In the genomic region with DNA sequence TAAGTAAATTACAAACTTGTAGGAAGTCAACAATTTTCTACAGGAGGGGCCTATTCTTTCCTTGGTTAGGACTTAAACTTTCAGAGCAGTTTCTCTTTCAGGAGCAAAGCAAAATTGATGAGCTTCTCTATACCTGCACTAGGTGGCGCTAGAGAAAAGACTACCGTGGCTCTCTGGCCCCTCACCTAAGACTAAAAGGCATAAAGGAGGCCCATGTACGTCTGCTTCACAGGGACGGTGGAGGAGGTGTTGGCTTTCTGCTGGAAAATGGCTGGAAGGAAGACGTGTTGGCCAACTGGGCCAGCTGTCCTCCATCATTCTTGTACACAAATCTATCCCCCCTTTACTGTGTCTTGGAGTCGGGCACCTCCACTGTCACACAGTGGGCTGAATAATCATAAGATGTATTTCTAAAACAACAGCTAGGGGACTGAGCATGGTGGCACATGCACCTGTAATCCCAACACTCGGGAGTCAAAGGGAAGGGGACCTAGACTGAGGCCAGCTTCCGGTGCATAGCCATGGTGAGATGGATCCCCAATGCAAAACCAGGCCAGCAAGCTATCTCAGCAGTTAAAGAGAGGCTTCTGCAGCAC, we compare ENCODE assay signal across 9 mouse cellular contexts. TPM values are rescaled to one million over a fixed set of nuclear protein-coding genes. Genes with fewer than 3 reads are reported as not detected.
DNase-seq lines count a peak whose midpoint lies in the region; ATAC-seq and TF ChIP-seq lines count a peak whose summit lies in the region.
"Had no signal": no experiment of that assay in that cellular context is flagged by ENCODE, and none has a peak within 500 bp of the region (broad histone marks: within the 10 kb centered on the region; RNA-seq: fewer than 3 reads in every experiment).

No protein-coding gene starts in this region.

- no peak for ATAC-seq in heart, embryonic 11.5 days (replicated peaks; ENCODE audit: insufficient number of reproducible peaks, low FRiP score, low TSS enrichment)

- no peak overlapping the region for H3K4me2 ChIP-seq in heart, embryonic 11.5 days
- H3K4me2 ChIP-seq: embryonic facial prominence, embryonic 15.5 days had no signal

- no peak for TF ChIP-seq POLR2A in thymus, adult 2 months (IDR thresholded peaks at IDR 0.05; ENCODE audit: control insufficient read depth, extremely low read depth, insufficient read depth, low read length, poor library complexity)

- WGBS in heart, embryonic 11.5 days (ENCODE audit: insufficient replicate concordance), result 38% methylated on average over 8 of the region's 8 CpGs
- 50% methylated on average over 8 of the region's 8 CpGs for WGBS in thymus, adult 2 months

- no peak overlapping the region for H3K4me3 ChIP-seq in heart, embryonic 11.5 days (ENCODE audit: low read depth, low read length)
- H3K4me3 ChIP-seq in thymus, adult 2 months (ENCODE audit: control insufficient read depth, insufficient read depth, low read length), result no peak overlapping the region
- H3K4me3 ChIP-seq: embryonic facial prominence, embryonic 15.5 days had no signal

- H3K27me3 ChIP-seq in heart, embryonic 11.5 days (ENCODE audit: control insufficient read depth, insufficient read depth, low read length), result no peaks in the 10 kb centered on the region
- no peaks in the 10 kb centered on the region for H3K27me3 ChIP-seq in thymus, adult 2 months (ENCODE audit: control insufficient read depth, insufficient read depth, low read length)
- H3K27me3 ChIP-seq: embryonic facial prominence, embryonic 15.5 days had no signal

- H3K4me1 ChIP-seq in heart, embryonic 11.5 days (ENCODE audit: control insufficient read depth, insufficient read depth, low read length), result 0 out of 2 replicates have a peak, but pooled peaks cover 3% of the 10 kb centered on the region
- H3K4me1 ChIP-seq in thymus, adult 2 months (replicated peaks; ENCODE audit: control insufficient read depth, insufficient read depth, low read length), result peaks cover 7% of the 10 kb centered on the region; the same call in 1 of the 2 replicates

- H3K9me3 ChIP-seq in heart, embryonic 11.5 days (replicated peaks; ENCODE audit: control insufficient read depth, low read length), result no peaks in the 10 kb centered on the region
- H3K9me3 ChIP-seq: embryonic facial prominence, embryonic 15.5 days had no signal

- no peak for TF ChIP-seq CTCF in thymus, adult 2 months (IDR thresholded peaks at IDR 0.05; ENCODE audit: borderline replicate concordance, control insufficient read depth, extremely low read depth, insufficient read depth, low read length, poor library complexity)

- H3K36me3 ChIP-seq in heart, embryonic 11.5 days (ENCODE audit: control insufficient read depth, insufficient read depth, low read length), result no peaks in the 10 kb centered on the region
- H3K36me3 ChIP-seq in thymus, adult 2 months (ENCODE audit: control insufficient read depth, insufficient read depth, low read length), result no peaks in the 10 kb centered on the region
- H3K36me3 ChIP-seq: embryonic facial prominence, embryonic 15.5 days had no signal

- peak; percentile 39 to 61 for DNase-seq in heart, adult 18-20 months
- DNase-seq in thymus, adult 2 months, result peak; percentile 56
- no peak for DNase-seq in thymus, adult 18-20 months
- peak; percentile 40 for DNase-seq in embryo, embryonic 9.5 days (ENCODE audit: extremely low spot score)
- DNase-seq in kidney, postnatal 4 days, result peak; percentile 24 to 39
- peak; percentile 69 for DNase-seq in retina, postnatal 1 day
- no peak for DNase-seq in right cerebral cortex, postnatal 14 days

- H3K9ac ChIP-seq in heart, embryonic 11.5 days (ENCODE audit: low read depth, low read length), result no peak overlapping the region
- H3K9ac ChIP-seq: embryonic facial prominence, embryonic 15.5 days had no signal

- no peak overlapping the region for H3K27ac ChIP-seq in heart, embryonic 11.5 days (ENCODE audit: low read depth, low read length)
- no peak overlapping the region for H3K27ac ChIP-seq in thymus, adult 2 months (ENCODE audit: control insufficient read depth, insufficient read depth, low read length)
- H3K27ac ChIP-seq: embryonic facial prominence, embryonic 15.5 days had no signal

RNA-seq across cellular contexts. Expression of a gene that starts 36.0 kb away (rescaled TPM):
- total RNA-seq in heart, adult 18-20 months (2021), result not detected
- polyA plus RNA-seq in heart, embryonic 11.5 days (2014; fragmentation: Nextera tagmentation; extraction: Ambion mirVana), result not detected in 2 replicates
- polyA plus RNA-seq in thymus, adult 2 months (2012; rRNA removed), result 0.57 and 0.74 TPM in 2 replicates
- polyA plus RNA-seq: embryonic facial prominence, embryonic 15.5 days had no signal

RNA-seq across cellular contexts. Expression of a gene that starts 54.1 kb away (rescaled TPM):
- 1 to 10 TPM; 2.1 to 2.7 TPM for total RNA-seq in heart, adult 18-20 months (2021)
- polyA plus RNA-seq in heart, embryonic 11.5 days (2014; fragmentation: Nextera tagmentation; extraction: Ambion mirVana), result 6.2 and 7.7 TPM in 2 replicates
- 4.2 and 4.6 TPM in 2 replicates for polyA plus RNA-seq in thymus, adult 2 months (2012; rRNA removed)

RNA-seq across cellular contexts. Expression of a gene that starts 55.2 kb away (rescaled TPM):
- 1 to 10 TPM; 6.4 to 8.7 TPM for total RNA-seq in heart, adult 18-20 months (2021)
- polyA plus RNA-seq in heart, embryonic 11.5 days (2014; fragmentation: Nextera tagmentation; extraction: Ambion mirVana), result 10.3 and 14.2 TPM in 2 replicates
- 11.0 and 11.4 TPM in 2 replicates for polyA plus RNA-seq in thymus, adult 2 months (2012; rRNA removed)

Comparison
In these comparisons a context has a peak if more than half of its experiments do, and no peak if none do; other contexts are left out.
1. DNase-seq: peak in heart, adult 18-20 months (2 of 2), thymus, adult 2 months (single experiment), embryo, embryonic 9.5 days (single experiment), kidney, postnatal 4 days (2 of 2) and retina, postnatal 1 day (single experiment); none in thymus, adult 18-20 months (0 of 2) and right cerebral cortex, postnatal 14 days (single experiment).